Mouse (Mus musculus): ENCODE data around the gene Ndufaf4. TPM values are rescaled to one million over a fixed set of nuclear protein-coding genes. Genes with fewer than 3 reads are reported as not detected.

Gene Ndufaf4
- polyA plus RNA-seq, 1 experiment: 102 TPM

GRCm38 (mm10) chr4:24928260-24928780 is 30.4 kb downstream of the Ndufaf4 start:
- no peaks in the 10 kb centered on the region for H3K4me1 ChIP-seq (ENCODE audit: control insufficient read depth, insufficient read depth, insufficient read length, low read length)
- H3K4me3 ChIP-seq (ENCODE audit: insufficient read depth, low read depth, low read length): no peak overlapping the region
- no peak overlapping the region for H3K27ac ChIP-seq (replicated peaks; ENCODE audit: low read depth, low read length)

DNA sequence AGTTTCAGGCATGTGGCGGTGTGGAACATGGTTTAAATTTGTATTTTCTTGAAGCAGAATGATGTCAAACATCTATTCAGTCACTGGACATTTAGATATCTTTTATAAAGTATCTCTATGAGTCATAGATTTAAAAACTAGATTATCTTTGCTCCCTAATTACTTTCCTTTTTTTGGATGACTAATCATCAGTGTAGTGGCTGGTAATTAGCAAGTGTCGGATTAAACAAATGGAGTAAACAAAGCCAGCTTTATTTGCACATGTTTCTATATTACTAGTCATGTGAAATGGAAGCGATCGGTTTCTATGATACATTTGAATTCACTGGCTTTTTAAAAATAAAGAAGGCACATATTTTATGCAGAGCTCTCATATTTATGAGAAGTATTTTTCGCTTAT is 31.0 kb downstream of the Ndufaf4 start:
- Histone ChIP-seq H3K4me1 (ENCODE audit: control insufficient read depth, insufficient read depth, insufficient read length, low read length) (no peaks in the 10 kb centered on the region), H3K4me3 (ENCODE audit: insufficient read depth, low read depth, low read length) (no peak overlapping the region), H3K27ac (replicated peaks; ENCODE audit: low read depth, low read length) (no peak overlapping the region)

DNA sequence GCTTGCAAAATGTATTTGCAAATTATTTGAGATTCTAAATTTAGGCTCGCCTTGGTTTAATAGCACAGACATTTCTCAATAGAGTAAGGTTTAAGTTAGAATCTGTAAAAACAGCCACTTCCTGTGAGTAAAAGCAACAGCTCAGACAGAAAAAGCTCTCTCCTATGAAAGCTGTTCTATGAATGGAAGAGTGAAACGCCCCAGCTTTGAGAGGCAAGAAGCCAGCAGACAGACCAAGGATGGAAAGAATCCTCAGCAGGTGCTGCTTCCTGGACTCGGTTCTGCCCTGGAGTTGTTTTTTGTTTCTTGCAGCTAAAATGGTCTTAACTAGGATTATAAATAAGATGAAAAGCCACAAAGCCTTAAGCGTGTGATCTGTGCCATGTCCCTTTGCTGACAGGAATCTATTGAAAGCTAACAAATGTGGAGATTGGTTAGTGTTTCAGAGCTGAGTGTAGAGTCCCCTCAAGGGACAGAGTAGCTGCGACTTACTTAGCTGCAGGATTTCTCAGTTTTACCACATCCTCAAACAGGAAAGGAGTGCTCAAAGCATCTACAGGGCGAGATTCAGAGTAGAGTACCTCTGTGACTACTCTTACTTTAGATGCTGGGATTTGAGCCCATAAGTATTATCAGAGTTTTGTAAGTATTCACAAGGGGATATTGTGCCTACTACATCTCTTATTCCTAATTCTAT is 45.0 kb downstream of the Ndufaf4 start:
- Histone ChIP-seq H3K27ac (replicated peaks; ENCODE audit: low read depth, low read length) (no peak overlapping the region), H3K4me3 (ENCODE audit: insufficient read depth, low read depth, low read length) (no peak overlapping the region), H3K4me1 (ENCODE audit: control insufficient read depth, insufficient read depth, insufficient read length, low read length) (no peaks in the 10 kb centered on the region)

Other genes with a start within 250 kb of the Ndufaf4 start
- gene Klhl32, start 47.0 kb upstream of the Ndufaf4 start, polyA plus RNA-seq (2012; ENCODE audit: insufficient read depth, insufficient read length, missing spikeins): not detected in 2 replicates
- 0.44 TPM in 1 of 2 replicates, not detected in the other for gene Gpr63, start 68.3 kb downstream of the Ndufaf4 start, polyA plus RNA-seq (2012; ENCODE audit: insufficient read depth, insufficient read length, missing spikeins)

Data from brown adipose tissue, adult 24 weeks (tissue).